Mouse (Mus musculus) forebrain, postnatal 0 days (tissue): ENCODE measurements at regions not wholly inside any gene's neighbourhood (a gene's known extent, or its start where the extent isn't known, plus 50 kb on each side); places are given as distances from the start of the nearest gene placed in this dataset.

ENCODE experiments used
- ATAC-seq: fragments of 200-750 bp; cut with Nextera tagmentation; 2 replicates; pipeline ENCODE4 v1.8.0; 2017; ENCODE audit warnings: mild to moderate bottlenecking, moderate library complexity
- DNase-seq: peaks from one replicate; pipeline ENCODE4 v3.0.0-alpha.2; 2015
- H3K27ac ChIP-seq: fragments of 300-500 bp; sonication (generic); 2 replicates; pipeline ENCODE4 v1.5.1; 2014; ENCODE audit warnings: low read depth, mild to moderate bottlenecking, antibody characterized with exemption, low read length, moderate library complexity, mixed read lengths
- H3K27me3 ChIP-seq: fragments of 300-500 bp; sonication (generic); 2 replicates; pipeline ENCODE4 v1.6.1; 2014; ENCODE audit warnings: mild to moderate bottlenecking, low read length, mixed read lengths; ENCODE audit not compliant: insufficient read depth
- H3K36me3 ChIP-seq: fragments of 300-500 bp; sonication (generic); 2 replicates; pipeline ENCODE4 v1.6.1; 2014; ENCODE audit warnings: mild to moderate bottlenecking, moderate library complexity; ENCODE audit not compliant: insufficient read depth
- H3K4me1 ChIP-seq: fragments of 300-500 bp; sonication (generic); 2 replicates; pipeline ENCODE4 v1.6.1; 2014; ENCODE audit warnings: antibody characterized with exemption; ENCODE audit not compliant: insufficient read depth
- H3K4me2 ChIP-seq: fragments of 300-500 bp; sonication (generic); 2 replicates; pipeline ENCODE4 v1.6.1; 2014; ENCODE audit warnings: low read depth, mild to moderate bottlenecking, moderate library complexity
- H3K4me3 ChIP-seq: fragments of 300-500 bp; sonication (generic); 2 replicates; pipeline ENCODE4 v1.5.1; 2014; ENCODE audit warnings: low read depth, low read length, mixed read lengths
- H3K9ac ChIP-seq: fragments of 300-500 bp; sonication (generic); 2 replicates; pipeline ENCODE4 v1.6.1; 2014; ENCODE audit warnings: mild to moderate bottlenecking
- H3K9me3 ChIP-seq: fragments of 300-500 bp; sonication (generic); 2 replicates; pipeline ENCODE4 v1.6.1; 2016; ENCODE audit warnings: low read length
- CTCF ChIP-seq: sonication (generic); IDR thresholded peaks from 2 replicates; pipeline ENCODE4 v1.5.1; 2016; ENCODE audit warnings: antibody characterized with exemption, control low read depth, low read depth
- WGBS: fragments of 180-500 bp; shearing (Covaris S2); extraction: QIAGEN DNeasy Blood & Tissue Kit; methylation state at CpG from one replicate; pipeline ENCODE4 v1.1.7; 2014; 5-methylcytosine and 5-hydroxymethylcytosine counted together

DNA sequence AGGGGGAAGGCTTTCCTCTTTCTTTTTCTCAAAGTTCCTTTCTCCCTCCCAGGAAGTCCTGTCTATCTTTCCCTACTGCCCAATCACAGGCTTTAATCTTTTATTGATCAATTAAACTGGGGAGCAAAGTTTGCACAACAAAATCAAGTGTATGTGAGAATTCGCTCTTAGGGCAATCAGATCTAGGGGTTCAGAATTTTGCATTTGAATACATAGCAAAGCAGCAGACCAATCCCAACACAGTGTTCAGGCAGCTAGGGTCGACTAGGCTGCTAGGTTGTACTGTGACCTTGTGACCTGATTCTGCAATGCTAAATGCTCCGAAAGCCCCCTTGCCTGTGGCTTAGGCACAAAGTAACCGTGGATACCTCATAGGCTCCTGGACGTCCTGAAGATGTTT, 91.5 kb upstream of the Lsm6 start:
- ATAC-seq (no peak), DNase-seq (no peak)
- no peak overlapping the region for H3K4me2 ChIP-seq
- H3K4me3 ChIP-seq = no peak overlapping the region
- no peaks in the 10 kb centered on the region for H3K36me3 ChIP-seq
- H3K9me3 ChIP-seq = no peaks in the 10 kb centered on the region
- H3K27ac ChIP-seq = no peak overlapping the region
- whole genome bisulfite sequencing = 50% methylated on average over 5 of the region's 5 CpGs
- TF ChIP-seq CTCF = no peak
- H3K27me3 ChIP-seq = no peaks in the 10 kb centered on the region
- H3K4me1 ChIP-seq = no peaks in the 10 kb centered on the region
- no peak overlapping the region for H3K9ac ChIP-seq

DNA sequence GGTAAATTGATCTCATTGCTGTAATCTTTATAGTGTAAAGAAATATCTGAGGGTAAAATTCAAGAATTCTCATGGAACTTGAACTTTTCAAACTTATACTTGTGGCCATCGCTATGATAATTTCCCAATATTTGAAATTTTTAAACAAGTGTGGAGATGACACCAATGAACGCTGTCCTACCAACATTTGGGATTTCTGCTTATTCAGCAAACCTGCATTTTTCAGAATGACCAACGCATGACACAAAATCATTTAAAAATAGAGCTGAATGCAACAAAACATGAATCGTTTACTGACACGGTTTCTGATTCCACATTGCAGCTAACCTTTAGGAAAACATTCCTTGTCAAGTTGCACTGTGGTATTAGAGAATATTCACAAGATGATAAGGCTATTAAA, 92.9 kb upstream of the Lsm6 start:
- Histone ChIP-seq H3K36me3 (no peaks in the 10 kb centered on the region), H3K27me3 (no peaks in the 10 kb centered on the region), H3K9ac (no peak overlapping the region), H3K4me1 (no peaks in the 10 kb centered on the region), H3K27ac (no peak overlapping the region), H3K4me2 (no peak overlapping the region), H3K4me3 (no peak overlapping the region), H3K9me3 (no peaks in the 10 kb centered on the region)
- ATAC-seq = no peak
- TF ChIP-seq CTCF = no peak
- DNase-seq = no peak
- WGBS = 93% methylated on average over 5 of the region's 5 CpGs

DNA sequence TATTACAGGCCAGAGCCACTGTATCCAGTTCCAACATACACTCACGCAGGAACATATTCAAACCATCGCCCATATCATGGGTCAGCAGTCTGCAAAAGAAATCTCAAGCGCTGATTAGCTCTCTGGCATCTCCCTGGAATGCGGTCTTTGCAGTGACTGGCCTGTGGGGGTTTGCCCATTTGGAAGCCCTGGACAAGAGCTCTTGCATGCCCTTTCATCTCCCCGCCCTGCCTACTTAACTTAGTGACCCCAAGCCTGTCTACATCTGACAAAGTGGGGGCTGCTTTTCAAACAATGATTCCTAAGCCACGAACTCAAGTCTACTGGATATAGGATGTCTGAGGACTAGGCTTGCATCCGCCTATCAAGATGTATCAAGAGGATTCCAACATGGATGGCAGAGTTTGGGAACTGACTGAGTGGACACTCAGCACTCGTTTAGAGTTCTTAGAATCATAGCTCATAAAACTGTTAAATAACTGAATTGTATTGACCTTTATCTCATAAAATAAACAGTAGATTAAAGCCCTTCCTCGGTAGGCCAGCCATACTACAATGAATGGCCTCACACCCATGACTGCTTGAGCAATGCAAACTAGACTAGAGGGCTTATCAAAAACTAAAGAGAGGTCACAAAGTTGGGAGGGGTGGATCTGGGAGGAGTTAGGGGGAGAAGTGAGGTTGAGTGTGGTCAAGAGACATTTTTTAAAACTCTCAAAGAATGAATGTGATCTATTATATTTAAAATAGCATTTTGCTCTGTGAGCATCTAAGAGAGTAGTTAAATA, 97.4 kb upstream of the Zfp827 start:
- Histone ChIP-seq H3K36me3 (no peaks in the 10 kb centered on the region), H3K4me3 (no peak overlapping the region), H3K4me2 (no peak overlapping the region), H3K9ac (no peak overlapping the region), H3K27me3 (no peaks in the 10 kb centered on the region), H3K9me3 (no peaks in the 10 kb centered on the region), H3K4me1 (no peaks in the 10 kb centered on the region), H3K27ac (no peak overlapping the region)
- ATAC-seq = no peak
- DNase-seq = no peak
- no peak for TF ChIP-seq CTCF
- WGBS = 90% methylated on average over 9 of the region's 9 CpGs

DNA sequence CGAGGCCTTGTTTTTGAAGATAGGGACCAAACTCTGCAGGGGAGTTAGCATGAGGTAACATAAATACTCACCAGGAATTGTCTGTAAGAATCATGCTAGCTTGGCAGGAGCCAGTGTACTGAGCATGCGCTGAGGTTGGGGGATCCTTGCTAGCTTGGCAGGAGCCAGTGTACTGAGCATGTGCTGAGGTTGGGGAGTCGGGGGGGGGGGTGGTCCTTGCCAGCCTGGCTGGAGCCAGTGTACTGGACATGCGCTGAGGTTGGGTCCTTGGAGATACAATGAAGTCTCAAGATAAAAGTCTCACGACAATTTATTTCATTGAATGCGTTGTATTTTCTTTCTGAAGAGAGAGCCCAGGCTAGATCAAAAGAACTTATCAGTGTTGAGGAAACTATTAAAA, 96.2 kb upstream of the Zfp827 start:
- Histone ChIP-seq H3K36me3 (no peaks in the 10 kb centered on the region), H3K4me3 (no peak overlapping the region), H3K27ac (no peak overlapping the region), H3K4me1 (no peaks in the 10 kb centered on the region), H3K9ac (no peak overlapping the region), H3K9me3 (no peaks in the 10 kb centered on the region), H3K4me2 (no peak overlapping the region), H3K27me3 (no peaks in the 10 kb centered on the region)
- ATAC-seq (no peak), DNase-seq (no peak)
- 85% methylated on average over 6 of the region's 6 CpGs for WGBS
- no peak for TF ChIP-seq CTCF

DNA sequence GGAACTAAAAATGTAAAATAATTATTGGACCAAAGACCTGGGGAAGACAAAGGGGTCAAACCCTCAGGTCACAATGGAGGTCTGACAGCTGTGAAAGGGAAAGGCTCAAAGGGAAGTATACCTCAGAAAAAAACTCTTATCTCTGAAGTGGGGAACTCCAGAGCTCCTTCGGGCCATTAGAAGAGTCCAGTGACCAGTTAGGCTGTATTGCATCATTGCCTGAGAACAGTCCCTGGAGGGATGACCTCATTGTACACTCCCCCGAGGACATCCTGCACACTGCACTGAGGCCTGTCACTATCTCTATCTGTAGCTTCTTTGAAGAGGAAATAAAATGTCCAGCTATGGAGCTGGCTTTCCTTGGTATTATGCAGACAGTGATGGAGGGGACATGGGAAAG, 88.2 kb upstream of the Zfp827 start:
- Histone ChIP-seq H3K27ac (no peak overlapping the region), H3K9ac (no peak overlapping the region), H3K4me3 (no peak overlapping the region), H3K9me3 (no peaks in the 10 kb centered on the region), H3K27me3 (no peaks in the 10 kb centered on the region), H3K4me1 (no peaks in the 10 kb centered on the region), H3K4me2 (no peak overlapping the region), H3K36me3 (no peaks in the 10 kb centered on the region)
- no peak for TF ChIP-seq CTCF
- 73% methylated on average over 2 of the region's 2 CpGs for WGBS
- ATAC-seq (no peak), DNase-seq (no peak)

DNA sequence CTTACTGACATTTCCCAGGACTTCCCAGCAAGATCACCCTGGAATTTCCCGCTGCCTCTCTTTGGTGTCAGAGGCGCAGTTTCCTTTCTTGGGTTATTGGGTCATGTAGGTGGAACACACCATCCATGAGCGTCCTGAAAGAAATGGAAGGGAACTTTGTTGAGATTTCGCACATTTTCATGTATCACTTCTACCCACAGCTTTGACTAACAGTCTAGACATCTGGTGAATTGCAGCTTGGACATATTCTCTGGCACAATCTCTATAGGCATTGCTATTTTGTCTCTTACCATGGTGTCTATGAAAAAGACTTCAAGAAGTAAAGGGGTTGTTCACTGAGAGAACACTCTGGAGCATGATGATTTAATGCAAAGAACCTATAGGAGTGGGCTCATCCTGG, 86.7 kb upstream of the Zfp827 start:
- Histone ChIP-seq H3K9me3 (no peaks in the 10 kb centered on the region), H3K4me2 (no peak overlapping the region), H3K4me1 (no peaks in the 10 kb centered on the region)

DNA sequence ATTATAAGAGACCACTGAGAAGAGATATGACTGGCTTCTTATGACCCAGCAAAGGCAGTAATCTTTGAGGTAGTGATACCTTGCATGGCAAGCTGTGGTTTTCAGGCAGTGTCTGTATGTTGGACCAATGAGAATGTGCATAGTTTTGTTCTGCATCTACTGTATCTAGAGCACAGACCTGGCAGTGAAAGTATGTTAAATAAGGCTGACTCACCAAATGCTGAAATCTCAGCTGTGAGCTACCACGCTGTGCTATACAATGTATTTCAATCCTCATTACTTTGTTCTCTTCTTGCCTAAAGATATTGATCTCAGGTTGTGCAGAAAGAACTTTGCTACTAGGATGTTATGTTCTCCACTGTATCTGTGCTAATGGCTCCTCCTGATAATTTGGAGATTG, 83.9 kb upstream of the Zfp827 start:
- no peaks in the 10 kb centered on the region for H3K36me3 ChIP-seq
- H3K9ac ChIP-seq = no peak overlapping the region
- ATAC-seq = no peak
- no peak overlapping the region for H3K4me3 ChIP-seq
- TF ChIP-seq CTCF = no peak
- no peak overlapping the region for H3K4me2 ChIP-seq
- H3K27me3 ChIP-seq = no peaks in the 10 kb centered on the region
- 79% methylated on average over 1 of the region's 1 CpGs for WGBS
- no peaks in the 10 kb centered on the region for H3K9me3 ChIP-seq
- no peak for DNase-seq
- H3K4me1 ChIP-seq = no peaks in the 10 kb centered on the region
- no peak overlapping the region for H3K27ac ChIP-seq

More for the DNA sequence above, 86.7 kb upstream of the Zfp827 start:
- Histone ChIP-seq H3K27ac (no peak overlapping the region), H3K36me3 (no peaks in the 10 kb centered on the region), H3K9ac (no peak overlapping the region), H3K4me3 (no peak overlapping the region), H3K27me3 (no peaks in the 10 kb centered on the region)
- TF ChIP-seq CTCF = no peak
- ATAC-seq (no peak), DNase-seq (no peak)
- WGBS = 92% methylated on average over 4 of the region's 4 CpGs
